Mouse (Mus musculus): Measurements from ENCODE around the gene Tmem18. TPM values are rescaled to one million over a fixed set of nuclear protein-coding genes. Genes with fewer than 3 reads are reported as not detected.

Tmem18 gene
- polyA plus RNA-seq (2015; fragmentation: Nextera tagmentation; extraction: Ambion mirVana): 6.4 and 7.0 TPM in 2 replicates

DNA sequence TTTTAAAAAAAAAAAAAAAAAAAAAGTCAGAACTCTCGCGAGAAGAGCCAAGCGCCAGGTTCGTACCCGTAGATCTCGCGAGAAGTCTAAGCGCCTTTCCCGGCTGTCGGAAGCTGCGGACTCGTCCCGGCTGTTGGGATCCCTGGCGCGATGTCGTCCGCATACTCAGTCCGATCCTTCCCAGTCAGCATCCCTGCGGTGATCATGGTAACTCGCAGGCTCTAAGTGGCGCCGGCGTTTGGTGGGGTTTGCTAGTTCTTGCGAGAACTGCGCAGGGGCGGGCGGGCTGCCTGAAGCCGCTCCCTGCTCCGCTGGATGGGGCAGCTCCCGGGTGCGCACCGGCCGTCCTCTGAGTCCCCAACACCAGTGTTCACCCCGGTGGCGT is at the start of gene Tmem18:
TSS of gene Tmem18 (plus strand) at position 71 of the 385 bp plus-strand sequence.
- Histone ChIP-seq H3K9ac (ENCODE audit: low read depth, low read length) (peak within 1 kb of the TSS; percentile 79), H3K4me2 (ENCODE audit: low read depth, low read length) (peak within 1 kb of the TSS; percentile 84), H3K9me3 (replicated peaks; ENCODE audit: control insufficient read depth, low read length) (no peaks in the 10 kb centered on the region), H3K4me3 (ENCODE audit: low read depth, low read length) (peak within 1 kb of the TSS; percentile 72), H3K27me3 (ENCODE audit: control insufficient read depth, insufficient read depth, low read depth, low read length) (no peaks in the 10 kb centered on the region), H3K36me3 (ENCODE audit: control insufficient read depth, insufficient read depth) (peaks cover 6% of the 10 kb centered on the region; the same call in 1 of the 2 replicates), H3K4me1 (ENCODE audit: control insufficient read depth, low read depth, low read length) (peaks cover 10% of the 10 kb centered on the region), H3K27ac (ENCODE audit: low read length) (peak within 1 kb of the TSS; percentile 68; the same call in 1 of the 2 replicates)
- WGBS (ENCODE audit: insufficient replicate concordance): under 1% methylated on average over 35 of the region's 35 CpGs
- peak; percentile 87 for ATAC-seq (ENCODE audit: low read depth)

DNA sequence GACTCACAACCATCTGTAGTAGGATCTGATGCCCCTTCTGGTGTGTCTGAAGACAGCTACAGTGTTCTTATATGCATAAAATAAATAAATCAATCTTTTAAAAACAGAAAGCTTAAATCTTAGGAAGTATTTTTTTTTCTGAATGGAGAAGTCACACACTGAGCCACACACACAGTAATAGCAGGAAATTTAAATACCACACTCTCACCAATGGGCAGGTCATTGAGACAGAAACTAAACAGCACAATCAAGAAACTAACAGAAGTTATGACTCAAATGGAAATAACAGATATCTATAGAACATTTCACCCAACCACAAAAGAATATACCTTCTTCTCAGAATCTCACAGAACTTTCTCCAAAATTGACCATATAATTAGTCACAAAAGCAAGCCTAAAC is 26.9 kb upstream of the Tmem18 start:
- H3K4me3 ChIP-seq (ENCODE audit: low read depth, low read length): no peak overlapping the region
- no peaks in the 10 kb centered on the region for H3K36me3 ChIP-seq (ENCODE audit: control insufficient read depth, insufficient read depth)
- H3K27me3 ChIP-seq (ENCODE audit: control insufficient read depth, insufficient read depth, low read depth, low read length): no peaks in the 10 kb centered on the region
- no peak overlapping the region for H3K4me2 ChIP-seq (ENCODE audit: low read depth, low read length)
- no peak overlapping the region for H3K27ac ChIP-seq (ENCODE audit: low read length)
- no peak for ATAC-seq (ENCODE audit: low read depth)
- no peaks in the 10 kb centered on the region for H3K9me3 ChIP-seq (replicated peaks; ENCODE audit: control insufficient read depth, low read length)
- no peaks in the 10 kb centered on the region for H3K4me1 ChIP-seq (ENCODE audit: control insufficient read depth, low read depth, low read length)
- H3K9ac ChIP-seq (ENCODE audit: low read depth, low read length): no peak overlapping the region

DNA sequence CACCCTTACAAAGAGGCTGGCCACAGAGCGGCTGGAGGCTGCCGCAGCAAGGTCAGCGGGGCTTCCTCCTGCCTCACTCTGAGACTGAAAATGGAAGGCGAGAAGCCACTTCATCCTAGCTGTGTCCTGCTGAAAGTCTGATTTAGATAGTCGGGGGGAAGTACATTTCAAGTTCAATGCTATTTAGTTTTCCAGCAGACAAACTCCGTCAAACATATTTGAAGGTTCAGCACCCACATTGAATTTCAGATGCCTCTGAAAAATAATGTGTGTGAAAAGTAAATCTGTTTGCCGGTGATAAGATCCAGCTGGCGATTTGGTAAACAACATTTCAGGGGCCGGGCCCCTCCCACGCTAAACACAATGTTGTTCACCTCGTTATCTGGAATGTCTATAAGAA is 22.8 kb upstream of the Tmem18 start:
- ATAC-seq (ENCODE audit: low read depth): no peak
- Histone ChIP-seq H3K4me2 (ENCODE audit: low read depth, low read length) (no peak overlapping the region), H3K27ac (ENCODE audit: low read length) (no peak overlapping the region), H3K4me3 (ENCODE audit: low read depth, low read length) (no peak overlapping the region), H3K27me3 (ENCODE audit: control insufficient read depth, insufficient read depth, low read depth, low read length) (no peaks in the 10 kb centered on the region), H3K4me1 (ENCODE audit: control insufficient read depth, low read depth, low read length) (no peaks in the 10 kb centered on the region), H3K9ac (ENCODE audit: low read depth, low read length) (no peak overlapping the region), H3K9me3 (replicated peaks; ENCODE audit: control insufficient read depth, low read length) (no peaks in the 10 kb centered on the region), H3K36me3 (ENCODE audit: control insufficient read depth, insufficient read depth) (no peaks in the 10 kb centered on the region)
- 18% methylated on average over 11 of the region's 11 CpGs for WGBS (ENCODE audit: insufficient replicate concordance)

DNA sequence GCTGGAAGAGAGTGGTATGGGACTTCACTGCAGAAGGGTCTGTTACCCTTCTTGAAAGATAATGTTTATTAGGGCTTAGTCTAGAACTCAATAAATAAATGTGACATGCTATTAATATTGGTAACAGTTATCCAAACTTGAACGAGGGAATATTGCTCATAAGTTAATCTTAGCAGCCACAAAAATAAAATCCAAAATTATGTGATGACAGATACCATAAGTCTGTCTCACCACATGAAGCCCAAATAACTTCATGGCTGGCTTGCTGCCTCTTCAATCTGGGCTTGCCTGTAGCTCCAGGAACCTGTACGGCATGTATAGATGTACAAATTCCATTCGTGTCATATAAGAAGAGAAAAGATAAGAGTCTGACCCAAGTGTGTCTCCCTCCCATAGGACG is 12.2 kb upstream of the Tmem18 start:
- 57% methylated on average over 4 of the region's 4 CpGs for WGBS (ENCODE audit: insufficient replicate concordance)
- no peak overlapping the region for H3K4me3 ChIP-seq (ENCODE audit: low read depth, low read length)

DNA sequence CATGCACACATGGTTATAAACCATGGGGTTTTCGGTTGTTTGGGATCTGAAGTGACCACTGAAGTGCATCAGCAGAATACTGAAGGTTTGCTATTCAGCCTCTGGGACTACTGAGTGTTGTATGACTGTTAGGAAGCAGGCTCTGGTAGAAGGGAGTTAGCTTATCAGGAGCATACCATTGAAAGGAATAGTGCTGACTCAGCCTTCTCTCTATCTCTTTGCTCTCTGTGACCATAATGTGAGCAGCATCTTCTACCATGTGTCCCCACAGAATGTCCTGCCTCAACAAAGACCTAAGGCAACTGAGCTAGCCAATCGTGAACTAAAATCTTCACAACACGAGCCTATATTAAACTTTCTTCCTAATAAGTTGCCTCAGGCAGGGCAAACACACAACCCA is 8.3 kb upstream of the Tmem18 start:
- Histone ChIP-seq H3K4me2 (ENCODE audit: low read depth, low read length) (no peak overlapping the region), H3K36me3 (ENCODE audit: control insufficient read depth, insufficient read depth) (no peaks in the 10 kb centered on the region), H3K4me3 (ENCODE audit: low read depth, low read length) (no peak overlapping the region), H3K27me3 (ENCODE audit: control insufficient read depth, insufficient read depth, low read depth, low read length) (no peaks in the 10 kb centered on the region), H3K9me3 (replicated peaks; ENCODE audit: control insufficient read depth, low read length) (no peaks in the 10 kb centered on the region), H3K27ac (ENCODE audit: low read length) (no peak overlapping the region), H3K4me1 (ENCODE audit: control insufficient read depth, low read depth, low read length) (no peaks in the 10 kb centered on the region), H3K9ac (ENCODE audit: low read depth, low read length) (no peak overlapping the region)
- ATAC-seq (ENCODE audit: low read depth): no peak
- WGBS (ENCODE audit: insufficient replicate concordance): 48% methylated on average over 3 of the region's 3 CpGs

More for the DNA sequence above, 12.2 kb upstream of the Tmem18 start:
- H3K4me1 ChIP-seq (ENCODE audit: control insufficient read depth, low read depth, low read length): no peaks in the 10 kb centered on the region
- no peak overlapping the region for H3K27ac ChIP-seq (ENCODE audit: low read length)
- no peaks in the 10 kb centered on the region for H3K36me3 ChIP-seq (ENCODE audit: control insufficient read depth, insufficient read depth)
- H3K9me3 ChIP-seq (replicated peaks; ENCODE audit: control insufficient read depth, low read length): no peaks in the 10 kb centered on the region
- ATAC-seq (ENCODE audit: low read depth): no peak
- no peaks in the 10 kb centered on the region for H3K27me3 ChIP-seq (ENCODE audit: control insufficient read depth, insufficient read depth, low read depth, low read length)
- no peak overlapping the region for H3K4me2 ChIP-seq (ENCODE audit: low read depth, low read length)
- H3K9ac ChIP-seq (ENCODE audit: low read depth, low read length): no peak overlapping the region

DNA sequence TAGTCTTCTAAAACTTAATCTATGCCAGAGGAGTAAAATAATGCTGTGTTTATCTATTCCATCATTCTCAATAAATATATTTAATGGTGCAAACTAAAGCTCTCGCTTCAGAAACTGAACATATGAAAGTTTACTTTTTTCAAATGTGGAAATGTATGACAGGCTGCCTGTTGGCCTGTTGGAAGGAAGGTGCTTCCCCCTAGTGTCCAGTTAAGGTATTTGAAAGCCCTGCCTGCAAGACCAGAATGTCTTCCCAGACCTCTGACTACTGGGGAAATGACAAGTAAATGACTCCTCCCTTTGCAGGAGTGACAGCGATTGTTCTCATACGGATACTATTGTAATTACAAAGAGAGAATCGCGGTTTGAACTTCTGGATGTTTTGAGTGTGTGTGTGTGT is 6.2 kb upstream of the Tmem18 start:
- 10% methylated on average over 5 of the region's 5 CpGs for WGBS (ENCODE audit: insufficient replicate concordance)
- Histone ChIP-seq H3K4me2 (ENCODE audit: low read depth, low read length) (no peak overlapping the region), H3K27ac (ENCODE audit: low read length) (no peak overlapping the region), H3K4me1 (ENCODE audit: control insufficient read depth, low read depth, low read length) (no peaks in the 10 kb centered on the region), H3K36me3 (ENCODE audit: control insufficient read depth, insufficient read depth) (no peaks in the 10 kb centered on the region), H3K27me3 (ENCODE audit: control insufficient read depth, insufficient read depth, low read depth, low read length) (no peaks in the 10 kb centered on the region), H3K4me3 (ENCODE audit: low read depth, low read length) (no peak overlapping the region), H3K9ac (ENCODE audit: low read depth, low read length) (no peak overlapping the region), H3K9me3 (replicated peaks; ENCODE audit: control insufficient read depth, low read length) (no peaks in the 10 kb centered on the region)
- ATAC-seq (ENCODE audit: low read depth): no peak

DNA sequence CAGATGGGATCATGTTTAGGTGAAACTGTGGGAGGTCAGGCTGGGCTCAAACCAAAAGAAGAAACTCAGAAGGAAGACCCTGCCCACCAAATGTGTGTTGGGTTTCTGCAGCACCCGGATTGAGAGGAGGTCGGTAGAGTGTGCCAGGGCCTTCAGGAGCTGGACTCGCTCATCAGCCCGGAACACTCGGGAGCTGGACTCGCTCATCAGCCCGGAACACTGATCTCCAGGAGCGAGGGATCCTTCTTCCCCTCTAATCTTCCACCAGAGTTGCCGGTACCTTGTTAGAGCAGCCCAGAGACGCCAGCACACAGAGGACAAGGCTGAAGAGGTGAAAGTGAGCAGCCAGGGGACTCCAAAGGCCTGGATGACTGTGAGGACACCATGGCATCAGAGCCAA is 2.9 kb upstream of the Tmem18 start:
- ATAC-seq (ENCODE audit: low read depth): no peak
- no peaks in the 10 kb centered on the region for H3K27me3 ChIP-seq (ENCODE audit: control insufficient read depth, insufficient read depth, low read depth, low read length)
- 76% methylated on average over 10 of the region's 10 CpGs for WGBS (ENCODE audit: insufficient replicate concordance)

DNA sequence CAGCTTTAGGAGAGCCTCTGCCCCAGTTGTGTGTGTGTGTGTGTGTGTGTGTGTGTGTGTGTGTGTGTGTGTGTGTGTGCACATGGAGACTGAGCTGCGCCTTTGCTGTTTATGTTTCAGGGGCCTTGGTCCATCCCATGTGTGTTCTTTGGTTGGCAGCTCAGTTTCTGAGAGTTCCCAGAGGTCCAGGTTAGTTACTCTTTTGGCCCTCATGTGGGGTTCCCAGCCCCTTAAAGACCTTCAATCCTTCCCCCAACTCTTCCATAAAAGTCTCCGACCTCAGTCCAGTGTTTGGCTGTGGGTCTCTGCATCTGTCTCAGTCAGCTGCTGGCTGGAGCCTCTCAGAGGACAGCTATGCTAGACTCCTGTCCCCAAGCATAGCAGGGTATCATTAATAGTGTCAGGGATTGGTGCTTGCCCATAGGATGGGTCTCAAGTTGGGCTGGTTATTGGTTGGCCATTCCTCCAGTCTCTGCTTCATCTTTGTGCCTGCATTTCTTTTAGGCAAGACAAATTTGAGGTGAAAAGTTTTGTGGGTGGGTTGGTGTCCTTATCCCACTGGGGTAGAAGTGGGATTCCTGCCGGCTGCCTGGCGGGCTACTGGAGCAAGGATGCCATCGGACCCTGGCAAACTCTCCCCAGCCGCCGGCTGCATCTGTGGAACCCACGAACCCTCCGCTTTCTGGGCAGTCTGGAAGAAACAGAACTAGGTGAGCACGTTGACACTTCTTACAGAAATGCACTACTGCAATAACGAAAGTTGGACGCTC is 455 bp upstream of the Tmem18 start:
- H3K4me3 ChIP-seq (ENCODE audit: low read depth, low read length): peak overlapping the region; percentile 72
- H3K4me1 ChIP-seq (ENCODE audit: control insufficient read depth, low read depth, low read length): peaks cover 10% of the 10 kb centered on the region
- peaks cover 3% of the 10 kb centered on the region; the same call in 1 of the 2 replicates for H3K36me3 ChIP-seq (ENCODE audit: control insufficient read depth, insufficient read depth)
- 14% methylated on average over 12 of the region's 12 CpGs for WGBS (ENCODE audit: insufficient replicate concordance)
- 0 out of 2 replicates have a peak overlapping the region, but pooled peaks have one; percentile 25 for H3K27ac ChIP-seq (ENCODE audit: low read length)
- no peaks in the 10 kb centered on the region for H3K9me3 ChIP-seq (replicated peaks; ENCODE audit: control insufficient read depth, low read length)
- peak overlapping the region; percentile 84 for H3K4me2 ChIP-seq (ENCODE audit: low read depth, low read length)
- ATAC-seq (ENCODE audit: low read depth): 0 out of 2 replicates have a peak, but pooled peaks have one; percentile 5
- H3K9ac ChIP-seq (ENCODE audit: low read depth, low read length): peak overlapping the region; percentile 79
- no peaks in the 10 kb centered on the region for H3K27me3 ChIP-seq (ENCODE audit: control insufficient read depth, insufficient read depth, low read depth, low read length)

More for the DNA sequence above, 2.9 kb upstream of the Tmem18 start:
- Histone ChIP-seq H3K9ac (ENCODE audit: low read depth, low read length) (no peak overlapping the region), H3K9me3 (replicated peaks; ENCODE audit: control insufficient read depth, low read length) (no peaks in the 10 kb centered on the region), H3K4me2 (ENCODE audit: low read depth, low read length) (no peak overlapping the region), H3K4me3 (ENCODE audit: low read depth, low read length) (no peak overlapping the region), H3K4me1 (ENCODE audit: control insufficient read depth, low read depth, low read length) (peaks cover 10% of the 10 kb centered on the region), H3K36me3 (ENCODE audit: control insufficient read depth, insufficient read depth) (no peaks in the 10 kb centered on the region), H3K27ac (ENCODE audit: low read length) (no peak overlapping the region)

DNA sequence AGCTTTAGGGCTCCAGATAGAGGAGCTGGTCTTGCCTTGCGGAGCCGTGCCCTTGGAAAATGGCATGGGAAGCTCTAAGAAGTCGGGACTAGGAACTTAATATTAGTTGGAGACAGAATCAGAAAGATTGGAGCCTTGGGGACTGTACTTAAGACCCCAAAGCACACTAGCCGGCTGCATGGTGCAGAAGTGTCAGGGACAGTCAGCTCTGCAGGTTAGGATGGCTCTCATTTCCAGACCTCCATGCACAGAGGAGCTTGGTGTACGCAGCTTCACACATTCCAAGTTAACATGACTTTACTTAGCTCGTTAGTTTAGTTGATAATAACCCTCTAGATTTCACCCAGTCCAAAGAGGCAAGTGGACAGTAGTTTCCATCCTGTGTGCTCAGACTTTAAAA is 637 bp downstream of the Tmem18 start:
- Histone ChIP-seq H3K4me3 (ENCODE audit: low read depth, low read length) (peak overlapping the region; percentile 72), H3K9ac (ENCODE audit: low read depth, low read length) (peak overlapping the region; percentile 79), H3K4me1 (ENCODE audit: control insufficient read depth, low read depth, low read length) (peaks cover 10% of the 10 kb centered on the region), H3K27ac (ENCODE audit: low read length) (no peak overlapping the region), H3K36me3 (ENCODE audit: control insufficient read depth, insufficient read depth) (peaks cover 6% of the 10 kb centered on the region; the same call in 1 of the 2 replicates), H3K4me2 (ENCODE audit: low read depth, low read length) (peak overlapping the region; percentile 84), H3K9me3 (replicated peaks; ENCODE audit: control insufficient read depth, low read length) (no peaks in the 10 kb centered on the region), H3K27me3 (ENCODE audit: control insufficient read depth, insufficient read depth, low read depth, low read length) (no peaks in the 10 kb centered on the region)
- ATAC-seq (ENCODE audit: low read depth): no peak
- 12% methylated on average over 6 of the region's 6 CpGs for WGBS (ENCODE audit: insufficient replicate concordance)
